Mouse (Mus musculus): ENCODE results near the gene Zcchc24.

Gene Zcchc24

GRCm38 (mm10) chr14:25776294-25776693, 7.5 kb upstream of the Zcchc24 start:
- DNase-seq (ENCODE audit: low spot score in 2 of 2): no peak

GRCm38 (mm10) chr14:25774100-25774499, 5.3 kb upstream of the Zcchc24 start:
- DNase-seq (ENCODE audit: low spot score in 2 of 2): no peak

GRCm38 (mm10) chr14:25773039-25773438, 4.2 kb upstream of the Zcchc24 start:
- DNase-seq (ENCODE audit: low spot score in 2 of 2): no peak

GRCm38 (mm10) chr14:25769626-25770306, 927 bp upstream of the Zcchc24 start:
- DNase-seq (ENCODE audit: low spot score in 2 of 2): no peak

- peak; percentile 53 to 55 for DNase-seq (ENCODE audit: low spot score in 2 of 2)
Observed at GRCm38 (mm10) chr14:25768261-25768893, 462 bp downstream of the Zcchc24 start.

GRCm38 (mm10) chr14:25767725-25768203, 1.1 kb downstream of the Zcchc24 start:
- DNase-seq (ENCODE audit: low spot score in 2 of 2): no peak

- peak in 1 of 2 experiments; percentile 36 for DNase-seq (ENCODE audit: low spot score in 2 of 2)
Observed at GRCm38 (mm10) chr14:25766441-25766840, 2.4 kb downstream of the Zcchc24 start.

- no peak for DNase-seq (ENCODE audit: low spot score in 2 of 2)
Observed at GRCm38 (mm10) chr14:25765921-25766320, 2.9 kb downstream of the Zcchc24 start.

GRCm38 (mm10) chr14:25765146-25765545, 3.7 kb downstream of the Zcchc24 start:
- no peak for DNase-seq (ENCODE audit: low spot score in 2 of 2)

- no peak for DNase-seq (ENCODE audit: low spot score in 2 of 2)
Observed at GRCm38 (mm10) chr14:25761184-25761583, 7.7 kb downstream of the Zcchc24 start.

- no peak for DNase-seq (ENCODE audit: low spot score in 2 of 2)
Observed at GRCm38 (mm10) chr14:25759981-25760537, 8.8 kb downstream of the Zcchc24 start.

- DNase-seq (ENCODE audit: low spot score in 2 of 2): no peak
Observed at GRCm38 (mm10) chr14:25759551-25759950, 9.3 kb downstream of the Zcchc24 start.

- DNase-seq (ENCODE audit: low spot score in 2 of 2): no peak
Observed at GRCm38 (mm10) chr14:25757917-25758316, 10.9 kb downstream of the Zcchc24 start.

- DNase-seq (ENCODE audit: low spot score in 2 of 2): no peak
Observed at GRCm38 (mm10) chr14:25756385-25756990, 12.4 kb downstream of the Zcchc24 start.

GRCm38 (mm10) chr14:25755541-25755940, 13.3 kb downstream of the Zcchc24 start:
- no peak for DNase-seq (ENCODE audit: low spot score in 2 of 2)

- no peak for DNase-seq (ENCODE audit: low spot score in 2 of 2)
Observed at GRCm38 (mm10) chr14:25754531-25755484, 14.0 kb downstream of the Zcchc24 start.

GRCm38 (mm10) chr14:25753021-25753420, 15.8 kb downstream of the Zcchc24 start:
- no peak for DNase-seq (ENCODE audit: low spot score in 2 of 2)

GRCm38 (mm10) chr14:25751067-25751466, 17.8 kb downstream of the Zcchc24 start:
- no peak for DNase-seq (ENCODE audit: low spot score in 2 of 2)

GRCm38 (mm10) chr14:25750448-25751015, 18.3 kb downstream of the Zcchc24 start:
- no peak for DNase-seq (ENCODE audit: low spot score in 2 of 2)

- DNase-seq (ENCODE audit: low spot score in 2 of 2): no peak
Observed at GRCm38 (mm10) chr14:25749143-25749909, 19.5 kb downstream of the Zcchc24 start.
